In the genomic region with DNA sequence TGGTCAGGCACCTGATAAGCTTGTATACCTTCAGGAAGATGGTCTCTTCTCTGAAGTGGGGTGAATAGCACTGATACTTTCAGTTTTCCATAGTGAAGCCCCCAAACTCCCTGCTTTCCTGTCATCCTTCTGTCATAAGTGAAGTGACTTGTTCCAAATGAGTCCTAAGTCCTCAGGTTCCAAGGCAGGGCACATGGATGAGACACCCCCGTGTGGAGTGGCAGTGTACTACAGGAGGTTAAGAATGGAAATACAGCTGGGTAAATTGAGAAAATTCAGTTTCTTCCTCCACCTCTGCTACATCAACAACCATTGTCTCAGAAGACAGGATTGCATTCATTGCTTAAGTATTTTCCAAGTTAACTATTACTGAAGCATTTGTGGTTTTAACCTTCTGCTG, we compare ENCODE assay signal across 19 mouse cellular contexts.
A peak's percentile ranks its signal among the peaks of the same experiment; 100 is the strongest.
DNase-seq lines count a peak whose midpoint lies in the region; ATAC-seq and TF ChIP-seq lines count a peak whose summit lies in the region.
"Had no signal": no experiment of that assay in that cellular context is flagged by ENCODE, and none has a peak within 500 bp of the region (broad histone marks: within the 10 kb centered on the region; RNA-seq: fewer than 3 reads in every experiment).

No protein-coding gene starts in this region.

- H3K36me3 ChIP-seq in hindbrain, postnatal 0 days (ENCODE audit: insufficient read depth, low read length) = no peaks in the 10 kb centered on the region
- no peaks in the 10 kb centered on the region for H3K36me3 ChIP-seq in hindbrain, embryonic 14.5 days (replicated peaks; ENCODE audit: control insufficient read depth, insufficient read depth)
- H3K36me3 ChIP-seq in midbrain, postnatal 0 days (ENCODE audit: insufficient read depth, low read length) = no peaks in the 10 kb centered on the region
- H3K36me3 ChIP-seq in midbrain, embryonic 10.5 days = no peaks in the 10 kb centered on the region
- H3K36me3 ChIP-seq in forebrain, embryonic 16.5 days (ENCODE audit: control insufficient read depth, insufficient read depth) = no peaks in the 10 kb centered on the region
- H3K36me3 ChIP-seq: embryonic facial prominence, embryonic 13.5 days; limb, embryonic 15.5 days had no signal

- no peaks in the 10 kb centered on the region for H3K4me1 ChIP-seq in hindbrain, postnatal 0 days (ENCODE audit: insufficient read depth, low read length)
- H3K4me1 ChIP-seq in hindbrain, embryonic 14.5 days (replicated peaks; ENCODE audit: control insufficient read depth, insufficient read depth, low read length) = no peaks in the 10 kb centered on the region
- no peaks in the 10 kb centered on the region for H3K4me1 ChIP-seq in midbrain, postnatal 0 days (ENCODE audit: insufficient read depth, low read length)
- H3K4me1 ChIP-seq in midbrain, embryonic 10.5 days = peaks cover 7% of the 10 kb centered on the region; the same call in 1 of the 2 replicates
- H3K4me1 ChIP-seq in forebrain, embryonic 16.5 days (replicated peaks; ENCODE audit: control insufficient read depth, insufficient read depth, low read length) = no peaks in the 10 kb centered on the region
- H3K4me1 ChIP-seq: embryonic facial prominence, embryonic 13.5 days; limb, embryonic 15.5 days had no signal

- no peaks in the 10 kb centered on the region for H3K27me3 ChIP-seq in hindbrain, postnatal 0 days (ENCODE audit: insufficient read depth, low read length)
- H3K27me3 ChIP-seq in hindbrain, embryonic 14.5 days (ENCODE audit: control insufficient read depth, insufficient read depth, low read length) = no peaks in the 10 kb centered on the region
- H3K27me3 ChIP-seq in midbrain, postnatal 0 days (ENCODE audit: insufficient read depth, low read length) = no peaks in the 10 kb centered on the region
- H3K27me3 ChIP-seq in midbrain, embryonic 10.5 days (ENCODE audit: low read depth, poor library complexity, severe bottlenecking) = no peaks in the 10 kb centered on the region
- H3K27me3 ChIP-seq in forebrain, embryonic 16.5 days (replicated peaks; ENCODE audit: control insufficient read depth, insufficient read depth, low read length) = no peaks in the 10 kb centered on the region
- H3K27me3 ChIP-seq: embryonic facial prominence, embryonic 13.5 days; limb, embryonic 15.5 days had no signal

- peak; percentile 34; the same call in 1 of the 2 replicates for TF ChIP-seq CTCF in hindbrain, postnatal 0 days (IDR thresholded peaks at IDR 0.05; ENCODE audit: low read depth)
- peak; percentile 34; the same call in 1 of the 2 replicates for TF ChIP-seq CTCF in midbrain, postnatal 0 days (IDR thresholded peaks at IDR 0.05)

- no peak overlapping the region for H3K9ac ChIP-seq in hindbrain, postnatal 0 days (replicated peaks; ENCODE audit: low read length)
- H3K9ac ChIP-seq in hindbrain, embryonic 14.5 days = no peak overlapping the region
- H3K9ac ChIP-seq in midbrain, postnatal 0 days (replicated peaks; ENCODE audit: low read length, poor library complexity, severe bottlenecking) = no peak overlapping the region
- no peak overlapping the region for H3K9ac ChIP-seq in forebrain, embryonic 16.5 days (replicated peaks; ENCODE audit: low read depth, low read length)
- H3K9ac ChIP-seq: embryonic facial prominence, embryonic 13.5 days; limb, embryonic 15.5 days; liver, postnatal 0 days had no signal

- no peak overlapping the region for H3K4me3 ChIP-seq in hindbrain, postnatal 0 days (ENCODE audit: low read length)
- H3K4me3 ChIP-seq in hindbrain, embryonic 14.5 days (replicated peaks; ENCODE audit: low read length) = no peak overlapping the region
- H3K4me3 ChIP-seq in midbrain, postnatal 0 days (ENCODE audit: low read depth, low read length) = no peak overlapping the region
- H3K4me3 ChIP-seq in midbrain, embryonic 10.5 days = no peak overlapping the region
- no peak overlapping the region for H3K4me3 ChIP-seq in forebrain, embryonic 16.5 days (replicated peaks; ENCODE audit: low read length)
- H3K4me3 ChIP-seq: embryonic facial prominence, embryonic 13.5 days; limb, embryonic 15.5 days; myocyte had no signal

- DNase-seq in hindbrain, postnatal 0 days (ENCODE audit: low spot score) = no peak
- no peak for DNase-seq in hindbrain, embryonic 14.5 days (ENCODE audit: low spot score)
- DNase-seq in midbrain, postnatal 0 days (ENCODE audit: low spot score) = no peak
- DNase-seq in midbrain, embryonic 10.5 days (ENCODE audit: low spot score) = no peak
- DNase-seq in ZHBTc4 (ENCODE audit: low read depth, low spot score) = peak; percentile 50
- DNase-seq in ovary, adult 18-20 months (ENCODE audit: low spot score) = no peak
- DNase-seq: adrenal gland, adult 2 months; gastrocnemius, postnatal 25 days; kidney, postnatal 4 days; layer of hippocampus, postnatal 36 days; liver, postnatal 0 days; lung, postnatal 10 days; midbrain, embryonic 14.5 days had no signal

- no peak for ATAC-seq in hindbrain, postnatal 0 days
- ATAC-seq in hindbrain, embryonic 14.5 days (ENCODE audit: low FRiP score) = no peak
- ATAC-seq in midbrain, postnatal 0 days (ENCODE audit: low FRiP score) = no peak
- no peak for ATAC-seq in forebrain, embryonic 16.5 days
- ATAC-seq: forebrain, embryonic 14.5 days; inflammation-experienced regulatory T-cells, adult 6 months; liver, postnatal 0 days had no signal

- no peak overlapping the region for H3K4me2 ChIP-seq in hindbrain, postnatal 0 days (ENCODE audit: low read depth, low read length)
- no peak overlapping the region for H3K4me2 ChIP-seq in hindbrain, embryonic 14.5 days (replicated peaks)
- H3K4me2 ChIP-seq in midbrain, postnatal 0 days (ENCODE audit: low read depth, low read length, poor library complexity, severe bottlenecking) = no peak overlapping the region
- H3K4me2 ChIP-seq in forebrain, embryonic 16.5 days (ENCODE audit: low read length) = no peak overlapping the region
- H3K4me2 ChIP-seq: embryonic facial prominence, embryonic 13.5 days; limb, embryonic 15.5 days had no signal

- H3K27ac ChIP-seq in hindbrain, postnatal 0 days = no peak overlapping the region
- H3K27ac ChIP-seq in hindbrain, embryonic 14.5 days = no peak overlapping the region
- H3K27ac ChIP-seq in midbrain, postnatal 0 days (ENCODE audit: low read depth, low read length) = no peak overlapping the region
- H3K27ac ChIP-seq in midbrain, embryonic 10.5 days (replicated peaks) = no peak overlapping the region
- H3K27ac ChIP-seq in forebrain, embryonic 16.5 days (ENCODE audit: low read length) = no peak overlapping the region
- H3K27ac ChIP-seq: embryonic facial prominence, embryonic 13.5 days; limb, embryonic 15.5 days had no signal

- 28% methylated on average over 1 of the region's 1 CpGs for WGBS in hindbrain, postnatal 0 days
- 35% methylated on average over 1 of the region's 1 CpGs for WGBS in hindbrain, embryonic 14.5 days
- 44% methylated on average over 1 of the region's 1 CpGs for WGBS in midbrain, postnatal 0 days
- 43% methylated on average over 1 of the region's 1 CpGs for WGBS in midbrain, embryonic 10.5 days
- 32% methylated on average over 1 of the region's 1 CpGs for WGBS in forebrain, embryonic 16.5 days

- no peaks in the 10 kb centered on the region for H3K9me3 ChIP-seq in hindbrain, postnatal 0 days (ENCODE audit: low read length)
- no peaks in the 10 kb centered on the region for H3K9me3 ChIP-seq in hindbrain, embryonic 14.5 days (ENCODE audit: control insufficient read depth, low read length)
- no peaks in the 10 kb centered on the region for H3K9me3 ChIP-seq in midbrain, postnatal 0 days (ENCODE audit: low read length)
- no peaks in the 10 kb centered on the region for H3K9me3 ChIP-seq in midbrain, embryonic 10.5 days (replicated peaks)
- H3K9me3 ChIP-seq in forebrain, embryonic 16.5 days (ENCODE audit: control insufficient read depth, low read length) = no peaks in the 10 kb centered on the region
- H3K9me3 ChIP-seq: embryonic facial prominence, embryonic 13.5 days; limb, embryonic 15.5 days had no signal
